Mouse (Mus musculus) brain, embryonic 14.5 days (tissue): ENCODE data around the gene Synj1. TPM values are rescaled to one million over a fixed set of nuclear protein-coding genes. Genes with fewer than 3 reads are reported as not detected.

Experiments
- DNase-seq: peaks from one replicate; pipeline ENCODE4 v3.0.0-alpha.2; 2011; ENCODE audit warnings: low read depth
- CTCF ChIP-seq: fragments of 200-500 bp; IDR thresholded peaks from 2 replicates; pipeline ENCODE4 v1.5.1; 2012; ENCODE audit warnings: inconsistent platforms, mild to moderate bottlenecking, moderate library complexity, borderline replicate concordance; ENCODE audit not compliant: insufficient read depth, insufficient read length; ENCODE audit errors: extremely low read depth
- POLR2A ChIP-seq: fragments of 200-500 bp; IDR thresholded peaks from 2 replicates; pipeline ENCODE4 v1.6.1; 2012; ENCODE audit warnings: mild to moderate bottlenecking, inconsistent platforms, borderline replicate concordance; ENCODE audit not compliant: poor library complexity, insufficient read depth, insufficient read length, severe bottlenecking; ENCODE audit errors: extremely low read depth
- polyA plus RNA-seq: library from polyadenylated mRNA; depleted of rRNA; stranded (reverse); fragments of >200 nt; gene quantifications from 2 replicates; pipeline ENCODE4 v1.2.3, GENCODE M21; 2012

Gene Synj1
- polyA plus RNA-seq, 1 experiment: 90.7 TPM

- no peak for DNase-seq
- TF ChIP-seq CTCF: no peak
- no peak for TF ChIP-seq POLR2A
These were observed 47.2 kb downstream of the Synj1 start for GRCm38 (mm10) chr16:90963866-90964265.

GRCm38 (mm10) chr16:90963231-90963630 lies 47.9 kb downstream of the Synj1 start:
- TF ChIP-seq CTCF (no peak), POLR2A (no peak)
- DNase-seq: no peak

DNA sequence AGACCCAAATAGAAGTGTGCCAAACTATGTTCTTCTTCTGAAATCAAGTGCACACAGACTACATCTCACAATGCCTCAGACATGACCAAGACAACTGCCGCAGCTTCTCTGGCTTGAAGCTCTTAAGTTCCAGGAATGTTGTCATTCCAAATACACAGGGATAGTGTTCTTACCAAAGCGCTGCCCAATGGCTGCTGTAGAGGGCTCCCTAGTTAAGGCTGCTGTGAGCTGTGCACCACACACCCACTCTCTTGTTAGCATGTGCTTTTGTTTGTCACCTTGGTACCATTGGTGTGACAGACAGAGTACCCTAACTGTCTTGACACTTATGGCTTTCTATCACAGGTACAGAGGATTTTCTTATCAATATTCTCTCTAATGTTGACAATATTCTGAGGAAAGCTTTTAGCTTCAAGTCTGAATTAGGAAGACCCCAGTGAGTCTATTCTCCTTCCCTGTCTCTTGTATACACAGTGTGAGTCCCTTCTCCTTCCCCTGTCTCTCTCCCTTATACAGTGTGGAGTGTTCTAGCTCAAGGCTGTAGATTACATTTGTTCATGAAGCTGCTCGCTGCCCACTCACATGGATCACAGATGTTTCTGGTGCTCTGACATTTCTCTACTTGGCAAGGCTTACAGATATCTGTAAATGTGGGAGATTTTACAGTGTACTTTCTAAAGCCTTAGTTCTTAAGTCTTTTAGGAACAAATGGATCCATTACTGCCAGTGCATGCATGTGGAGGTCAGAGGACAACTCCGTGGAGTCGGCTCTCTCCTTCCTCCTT lies 52.6 kb downstream of the Synj1 start:
- DNase-seq: no peak

DNA sequence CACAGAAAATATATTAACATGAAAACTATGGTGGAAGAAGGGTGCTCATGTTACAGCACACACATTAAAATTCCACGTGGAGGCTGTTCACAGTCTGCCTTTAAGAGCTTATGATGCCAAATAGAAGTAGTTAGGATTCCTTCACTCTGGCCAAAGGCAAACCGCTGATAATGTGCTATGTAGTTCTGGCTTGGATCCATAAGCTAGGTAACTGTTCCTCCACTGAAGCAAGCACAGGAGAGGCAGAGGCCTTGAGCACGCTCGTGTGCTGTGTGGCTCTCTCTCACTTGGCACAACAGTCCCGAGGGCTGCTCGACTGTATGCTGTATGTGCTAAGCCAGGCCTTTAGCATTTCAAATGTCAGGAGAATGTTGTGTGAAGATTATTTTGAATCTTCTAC lies 55.6 kb downstream of the Synj1 start:
- DNase-seq: no peak
- no peak for TF ChIP-seq POLR2A
- TF ChIP-seq CTCF: no peak

More for the DNA sequence above, 52.6 kb downstream of the Synj1 start:
- TF ChIP-seq POLR2A: no peak
- no peak for TF ChIP-seq CTCF

GRCm38 (mm10) chr16:90953770-90954169 lies 57.3 kb downstream of the Synj1 start:
- DNase-seq: peak; percentile 26
- no peak for TF ChIP-seq POLR2A
- TF ChIP-seq CTCF: peak; percentile 23; the same call in 1 of the 2 replicates

DNA sequence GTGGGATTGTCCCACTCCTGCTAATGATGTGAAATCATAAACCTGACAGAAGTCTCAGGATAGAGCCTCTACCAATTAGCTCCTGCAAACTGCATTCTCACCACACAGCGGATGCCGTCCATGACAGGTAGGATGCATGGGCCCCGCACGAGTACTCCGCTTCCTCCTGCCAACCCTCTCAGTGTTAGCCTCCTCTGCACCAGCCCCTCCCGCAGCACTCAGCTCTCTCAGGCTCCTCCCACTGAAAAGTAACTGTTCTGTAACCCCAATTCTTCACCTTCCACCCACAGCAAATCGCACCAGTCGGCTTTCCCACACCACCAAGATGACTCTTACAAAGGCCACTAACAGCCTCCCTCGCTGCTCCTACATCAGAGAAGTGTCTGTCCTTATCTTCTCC lies 58.0 kb downstream of the Synj1 start:
- no peak for DNase-seq
- TF ChIP-seq POLR2A (no peak), CTCF (no peak)

- peak; percentile 13; the same call in 1 of the 2 replicates for TF ChIP-seq CTCF
- TF ChIP-seq POLR2A: no peak
- peak; percentile 6 for DNase-seq
These were observed 60.6 kb downstream of the Synj1 start for GRCm38 (mm10) chr16:90950354-90950963.

DNA sequence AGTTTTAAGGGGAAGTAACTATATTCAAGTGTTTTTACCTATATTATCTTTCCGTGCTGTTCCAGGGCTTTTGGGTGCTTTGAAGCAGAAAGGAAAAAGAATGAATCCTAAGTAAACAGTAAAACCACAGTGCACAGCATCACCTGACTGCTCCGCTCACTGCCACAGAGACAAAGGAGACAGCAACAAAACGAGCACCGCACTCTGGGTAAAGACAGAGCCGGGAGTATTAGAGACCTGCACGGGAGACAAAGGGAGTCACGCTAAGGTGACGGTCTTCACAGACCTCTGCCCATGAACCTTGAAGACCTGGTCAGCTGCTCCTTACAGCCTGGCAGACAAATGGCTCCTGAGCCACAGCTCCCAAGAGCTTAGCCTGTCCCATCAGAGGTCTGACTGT lies 64.1 kb downstream of the Synj1 start:
- no peak for DNase-seq
- TF ChIP-seq POLR2A: no peak
- no peak for TF ChIP-seq CTCF

DNA sequence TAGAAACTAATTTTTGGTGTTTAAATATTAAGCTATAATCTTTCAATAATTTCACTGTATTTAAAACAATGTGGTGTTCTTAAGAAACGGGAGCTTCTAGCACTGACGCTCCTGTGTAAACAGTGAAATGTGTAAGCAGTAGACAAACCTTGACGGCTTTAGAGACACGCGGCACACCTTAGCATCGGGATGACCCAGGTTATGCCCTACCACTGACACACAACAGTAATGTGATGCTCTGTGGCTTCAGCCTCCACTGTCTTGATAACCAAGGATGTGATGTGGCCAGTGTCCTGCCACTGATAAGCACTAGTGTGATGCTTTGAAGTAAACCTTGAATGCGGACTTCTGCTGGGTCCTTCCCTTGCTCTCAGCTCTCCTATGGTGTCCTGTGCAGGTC lies 69.9 kb downstream of the Synj1 start:
- no peak for DNase-seq
- no peak for TF ChIP-seq POLR2A
- TF ChIP-seq CTCF: no peak

GRCm38 (mm10) chr16:90934687-90935328 lies 76.3 kb downstream of the Synj1 start, which contains the start of gene Cfap298:
Cfap298 (minus strand) TSS chr16:90935114.
- peak; percentile 99 for DNase-seq
- TF ChIP-seq CTCF (no peak), POLR2A (0 out of 2 replicates have a peak, but pooled peaks have one; percentile 51)

DNA sequence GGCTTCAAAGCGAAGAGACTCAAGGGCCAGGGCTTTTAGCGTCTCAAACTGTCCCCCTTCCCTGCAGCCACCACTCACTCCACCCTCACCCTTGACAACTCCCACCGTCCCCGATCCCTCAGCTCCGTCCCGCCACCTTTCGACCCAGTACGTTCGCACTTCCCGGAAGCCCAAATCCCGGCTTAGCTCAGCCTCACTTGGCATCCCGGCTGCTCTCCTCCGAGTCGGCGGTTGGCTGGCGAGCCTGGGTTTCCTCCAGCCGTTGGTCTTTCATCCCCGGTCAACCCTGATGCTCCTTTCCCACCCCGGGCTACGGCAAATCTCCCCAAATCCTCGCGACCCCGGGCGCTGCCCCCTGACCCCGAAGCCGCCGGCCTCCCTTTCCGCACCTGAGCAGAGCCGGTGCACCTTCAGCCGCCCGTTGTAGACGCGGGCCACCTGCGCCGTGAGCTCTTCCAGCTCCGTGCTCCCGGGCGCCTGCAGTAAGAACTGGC lies 76.9 kb downstream of the Synj1 start:
- DNase-seq: peak; percentile 77
- no peak for TF ChIP-seq CTCF
- TF ChIP-seq POLR2A: no peak
